Mouse (Mus musculus) midbrain, postnatal 0 days (tissue): ENCODE data around the gene Gm20388. TPM values are rescaled to one million over a fixed set of nuclear protein-coding genes. Genes with fewer than 3 reads are reported as not detected.
A peak's percentile ranks its signal among the peaks of the same experiment; 100 is the strongest.

ENCODE experiments used
- ATAC-seq: fragments of 200-750 bp; cut with Nextera tagmentation; 2 replicates; pipeline ENCODE4 v1.8.0; 2017; ENCODE audit warnings: moderate number of reproducible peaks, mild to moderate bottlenecking, moderate TSS enrichment, moderate library complexity; ENCODE audit not compliant: low FRiP score
- DNase-seq: peaks from one replicate; pipeline ENCODE4 v3.0.0-alpha.2; 2015; ENCODE audit warnings: low spot score
- H3K27ac ChIP-seq: fragments of 300-500 bp; sonication (generic); 2 replicates; pipeline ENCODE4 v1.5.1; 2014; ENCODE audit warnings: low read depth, mild to moderate bottlenecking, low read length, mixed read lengths
- H3K27me3 ChIP-seq: fragments of 300-500 bp; sonication (generic); 2 replicates; pipeline ENCODE4 v1.6.1; 2014; ENCODE audit warnings: low read length, control low read depth, mixed read lengths; ENCODE audit not compliant: insufficient read depth
- H3K36me3 ChIP-seq: fragments of 300-500 bp; sonication (generic); 2 replicates; pipeline ENCODE4 v1.6.1; 2014; ENCODE audit warnings: low read length, control low read depth, mixed read lengths; ENCODE audit not compliant: insufficient read depth
- H3K4me1 ChIP-seq: fragments of 300-500 bp; sonication (generic); 2 replicates; pipeline ENCODE4 v1.6.1; 2014; ENCODE audit warnings: mild to moderate bottlenecking, control low read depth, antibody characterized with exemption, low read length, mixed read lengths; ENCODE audit not compliant: insufficient read depth
- H3K4me2 ChIP-seq: fragments of 300-500 bp; sonication (generic); 2 replicates; pipeline ENCODE4 v1.6.1; 2014; ENCODE audit warnings: low read depth, mild to moderate bottlenecking, low read length, mixed read lengths; ENCODE audit not compliant: poor library complexity, severe bottlenecking
- H3K4me3 ChIP-seq: fragments of 300-500 bp; sonication (generic); 2 replicates; pipeline ENCODE4 v1.5.1; 2014; ENCODE audit warnings: low read depth, mild to moderate bottlenecking, low read length, moderate library complexity
- H3K9ac ChIP-seq: fragments of 300-500 bp; sonication (generic); replicated peaks from 2 replicates; pipeline ENCODE4 v1.6.1; 2014; ENCODE audit warnings: mild to moderate bottlenecking, low read length, moderate library complexity, mixed read lengths; ENCODE audit not compliant: poor library complexity, severe bottlenecking
- H3K9me3 ChIP-seq: fragments of 300-500 bp; sonication (generic); 2 replicates; pipeline ENCODE4 v1.6.1; 2016; ENCODE audit warnings: low read length, control low read depth
- CTCF ChIP-seq: IDR thresholded peaks from 2 replicates; pipeline ENCODE4 v1.5.1; 2016; ENCODE audit warnings: antibody characterized with exemption, mild to moderate bottlenecking
- WGBS: fragments of 180-500 bp; shearing (Covaris S2); extraction: QIAGEN DNeasy Blood & Tissue Kit; methylation state at CpG from one replicate; pipeline ENCODE4 v1.1.7; 2014; 5-methylcytosine and 5-hydroxymethylcytosine counted together
- polyA plus RNA-seq: library from polyadenylated mRNA; unstranded; fragments of >200 nt; fragmentation: Nextera tagmentation; extraction: Ambion mirVana; gene quantifications from 2 replicates; pipeline ENCODE4 v1.2.1, GENCODE M21; 2015
- total RNA-seq: library from RNA; depleted of rRNA; stranded (reverse); fragments of >200 nt; gene quantifications from 2 replicates; pipeline ENCODE4 v1.2.3, GENCODE M21; 2014

Gm20388 gene
- total and polyA plus RNA-seq, 2 experiments from 2014 or later = 74.2 TPM; not detected in 1

DNA sequence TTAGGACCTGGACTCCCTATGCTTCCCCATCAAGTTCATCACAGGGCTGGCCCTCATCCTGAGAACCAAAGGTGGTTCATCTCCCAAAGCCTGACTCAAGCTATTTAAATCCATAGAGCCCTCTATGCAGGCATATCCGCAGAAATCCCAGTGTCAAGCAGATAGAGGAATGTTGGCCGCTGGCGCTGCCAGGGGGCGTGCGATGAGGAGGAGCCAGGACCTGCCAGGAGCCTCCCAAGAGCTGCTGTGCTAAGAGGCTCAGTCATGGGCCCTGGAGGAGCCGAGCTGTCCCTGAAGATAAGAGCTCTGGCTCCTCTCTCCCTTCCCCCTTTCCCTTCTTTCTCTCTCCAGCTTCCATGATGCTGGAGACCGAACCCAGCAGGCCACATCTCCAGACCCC lies 1075.4 kb downstream of the Gm20388 start:
- Histone ChIP-seq H3K4me2 (no peak overlapping the region), H3K4me1 (no peaks in the 10 kb centered on the region), H3K9ac (no peak overlapping the region), H3K27me3 (no peaks in the 10 kb centered on the region), H3K27ac (no peak overlapping the region), H3K9me3 (no peaks in the 10 kb centered on the region), H3K4me3 (no peak overlapping the region), H3K36me3 (no peaks in the 10 kb centered on the region)
- no peak for TF ChIP-seq CTCF
- DNase-seq (no peak), ATAC-seq (no peak)
- WGBS = 82% methylated on average over 7 of the region's 7 CpGs

DNA sequence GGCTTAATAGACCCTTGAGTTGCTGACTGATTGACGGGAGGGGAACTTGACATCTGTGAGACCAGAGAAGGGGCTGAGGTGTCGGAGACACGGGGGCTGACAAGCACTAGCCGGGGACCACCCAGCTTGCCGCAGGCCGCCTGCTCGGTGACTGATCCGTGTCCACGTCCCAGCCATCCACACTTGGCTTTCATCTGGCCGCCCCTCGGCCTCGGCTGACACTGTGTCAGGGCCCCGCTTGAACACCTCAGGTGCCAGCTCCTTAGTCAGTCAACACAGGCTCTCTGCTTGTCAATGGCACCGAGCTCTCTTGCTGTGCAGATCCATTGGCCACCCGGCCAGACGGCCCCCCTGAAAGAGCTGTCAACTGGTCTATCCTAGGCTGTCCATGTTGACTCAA lies 1083.1 kb downstream of the Gm20388 start:
- no peak for DNase-seq
- no peaks in the 10 kb centered on the region for H3K27me3 ChIP-seq
- no peak overlapping the region for H3K4me2 ChIP-seq
- H3K9ac ChIP-seq = no peak overlapping the region
- H3K36me3 ChIP-seq = no peaks in the 10 kb centered on the region
- H3K4me1 ChIP-seq = no peaks in the 10 kb centered on the region
- 76% methylated on average over 16 of the region's 16 CpGs for WGBS
- H3K27ac ChIP-seq = no peak overlapping the region
- H3K9me3 ChIP-seq = no peaks in the 10 kb centered on the region
- no peak for ATAC-seq
- no peak for TF ChIP-seq CTCF
- H3K4me3 ChIP-seq = no peak overlapping the region

GRCm38 (mm10) chr8:120995424-120995823 lies 1084.8 kb downstream of the Gm20388 start:
- no peaks in the 10 kb centered on the region for H3K36me3 ChIP-seq
- H3K4me1 ChIP-seq = no peaks in the 10 kb centered on the region
- no peak for DNase-seq
- H3K9me3 ChIP-seq = no peaks in the 10 kb centered on the region
- no peak overlapping the region for H3K4me3 ChIP-seq
- TF ChIP-seq CTCF = no peak
- 81% methylated on average over 9 of the region's 9 CpGs for WGBS
- H3K27ac ChIP-seq = no peak overlapping the region
- H3K9ac ChIP-seq = no peak overlapping the region
- no peaks in the 10 kb centered on the region for H3K27me3 ChIP-seq
- H3K4me2 ChIP-seq = no peak overlapping the region
- ATAC-seq = no peak

GRCm38 (mm10) chr8:120996905-120997581 lies 1086.4 kb downstream of the Gm20388 start:
- H3K4me1 ChIP-seq = no peaks in the 10 kb centered on the region
- no peak for TF ChIP-seq CTCF

GRCm38 (mm10) chr8:120997926-120998325 lies 1087.3 kb downstream of the Gm20388 start:
- WGBS = 74% methylated on average over 9 of the region's 9 CpGs

More at GRCm38 (mm10) chr8:120996905-120997581, 1086.4 kb downstream of the Gm20388 start:
- WGBS = 59% methylated on average over 12 of the region's 12 CpGs
- DNase-seq (peak; percentile 62), ATAC-seq (no peak)
- Histone ChIP-seq H3K27me3 (no peaks in the 10 kb centered on the region), H3K9me3 (no peaks in the 10 kb centered on the region), H3K4me3 (no peak overlapping the region), H3K9ac (no peak overlapping the region), H3K4me2 (no peak overlapping the region), H3K36me3 (no peaks in the 10 kb centered on the region), H3K27ac (no peak overlapping the region)

DNA sequence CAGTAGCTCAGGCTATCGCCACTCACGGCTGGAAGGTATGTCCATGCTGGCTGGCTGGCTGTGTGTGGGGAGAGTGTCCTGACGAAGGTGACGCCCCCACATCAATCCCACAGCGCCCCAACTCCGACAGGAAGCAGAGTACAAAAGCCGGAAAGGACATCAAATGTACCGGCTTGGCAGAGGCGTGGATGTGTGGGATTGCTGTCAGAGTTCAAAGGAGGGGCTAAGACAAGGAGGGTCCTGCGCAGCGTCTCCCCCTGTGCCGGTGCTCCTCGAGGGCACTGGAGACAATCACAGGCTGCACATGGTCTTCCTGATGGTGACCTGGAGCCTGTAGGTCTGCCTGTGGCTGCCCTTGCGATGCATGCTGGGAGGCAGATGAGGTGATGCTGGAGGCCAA lies 1088.3 kb downstream of the Gm20388 start:
- H3K4me2 ChIP-seq = no peak overlapping the region
- DNase-seq (no peak), ATAC-seq (no peak)
- H3K27ac ChIP-seq = no peak overlapping the region
- no peaks in the 10 kb centered on the region for H3K27me3 ChIP-seq
- WGBS = 81% methylated on average over 14 of the region's 14 CpGs
- H3K36me3 ChIP-seq = no peaks in the 10 kb centered on the region
- no peak for TF ChIP-seq CTCF
- H3K4me3 ChIP-seq = no peak overlapping the region
- no peaks in the 10 kb centered on the region for H3K9me3 ChIP-seq
- H3K9ac ChIP-seq = no peak overlapping the region
- no peaks in the 10 kb centered on the region for H3K4me1 ChIP-seq

More at GRCm38 (mm10) chr8:120997926-120998325, 1087.3 kb downstream of the Gm20388 start:
- no peaks in the 10 kb centered on the region for H3K36me3 ChIP-seq
- H3K4me3 ChIP-seq = no peak overlapping the region
- H3K27ac ChIP-seq = no peak overlapping the region
- no peak overlapping the region for H3K4me2 ChIP-seq
- no peak for TF ChIP-seq CTCF
- no peak for DNase-seq
- no peaks in the 10 kb centered on the region for H3K27me3 ChIP-seq
- H3K9me3 ChIP-seq = no peaks in the 10 kb centered on the region
- H3K9ac ChIP-seq = no peak overlapping the region
- H3K4me1 ChIP-seq = no peaks in the 10 kb centered on the region
- no peak for ATAC-seq
